Mouse (Mus musculus): Measurements from ENCODE around the gene Txlng. TPM values are rescaled to one million over a fixed set of nuclear protein-coding genes. Genes with fewer than 3 reads are reported as not detected.

Txlng gene
- polyA plus RNA-seq, 1 experiment = 4.5 TPM

DNA sequence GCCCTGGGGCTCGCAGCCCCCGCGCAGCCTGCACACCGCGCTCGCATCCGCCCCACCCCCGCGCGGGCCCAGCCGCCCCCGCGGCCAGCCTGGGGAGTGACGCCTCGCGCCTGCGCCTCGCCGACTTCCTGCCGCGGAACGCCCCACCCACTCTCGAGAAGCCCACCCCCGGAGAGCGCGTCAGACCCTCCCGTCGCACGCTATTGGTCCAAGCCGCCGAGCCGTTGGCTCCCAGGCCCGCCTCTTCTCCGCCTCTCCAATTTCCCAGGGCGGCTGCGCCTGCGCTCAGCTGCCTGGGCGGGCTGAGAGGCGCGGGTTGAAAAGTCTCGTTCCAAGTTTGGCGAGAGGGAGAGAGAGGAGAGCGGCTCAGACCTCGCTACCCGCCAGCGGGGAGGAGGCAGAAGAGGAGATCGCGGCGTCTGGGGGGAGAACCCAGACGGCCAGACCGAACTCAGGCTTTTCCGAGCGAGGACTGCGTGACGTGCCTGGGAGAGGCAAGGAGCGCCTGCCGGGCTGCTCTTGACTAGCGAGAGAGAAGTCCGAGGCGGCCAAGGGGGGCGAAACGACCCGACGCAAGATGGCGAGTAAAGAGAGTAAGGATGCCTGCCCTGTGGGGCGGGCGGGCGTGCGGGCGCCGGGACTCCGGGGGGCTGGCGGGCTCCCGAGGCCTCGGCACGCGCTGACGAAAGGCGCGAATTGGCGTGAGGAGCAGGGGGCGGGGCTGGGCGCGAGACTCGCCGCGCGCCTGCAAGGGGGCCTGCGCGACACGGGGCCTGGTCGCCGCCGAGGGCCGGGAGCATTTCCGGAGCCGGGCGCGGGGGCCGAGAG is 68.9 kb downstream of the Txlng start, which contains the start of gene Rbbp7:
Rbbp7 (plus strand) TSS at position 288 of the 828 bp plus-strand sequence.
- no peaks in the 10 kb centered on the region for H3K36me3 ChIP-seq (ENCODE audit: control insufficient read depth, insufficient read depth, low read length)
- DNase-seq = peak; percentile 95
- H3K4me3 ChIP-seq (ENCODE audit: insufficient read depth, low read depth, low read length) = peak within 1 kb of the TSS; percentile 90
- TF ChIP-seq CTCF (conservative IDR thresholded peaks at IDR 0.05; ENCODE audit: insufficient read depth, insufficient read length, low read depth, low read length) = no peak
- peak; percentile 82 for TF ChIP-seq POLR2A (IDR thresholded peaks at IDR 0.05; ENCODE audit: low read depth, low read length)
- under 1% methylated on average over 64 of the region's 100 CpGs for WGBS
- H3K27ac ChIP-seq (ENCODE audit: insufficient read depth, low read depth, low read length) = peak within 1 kb of the TSS; percentile 94
- H3K4me1 ChIP-seq (ENCODE audit: control insufficient read depth, insufficient read depth, low read length) = no peaks in the 10 kb centered on the region; the same call in 1 of the 2 replicates
- H3K27me3 ChIP-seq (replicated peaks; ENCODE audit: control insufficient read depth, insufficient read depth, low read length) = no peaks in the 10 kb centered on the region

DNA sequence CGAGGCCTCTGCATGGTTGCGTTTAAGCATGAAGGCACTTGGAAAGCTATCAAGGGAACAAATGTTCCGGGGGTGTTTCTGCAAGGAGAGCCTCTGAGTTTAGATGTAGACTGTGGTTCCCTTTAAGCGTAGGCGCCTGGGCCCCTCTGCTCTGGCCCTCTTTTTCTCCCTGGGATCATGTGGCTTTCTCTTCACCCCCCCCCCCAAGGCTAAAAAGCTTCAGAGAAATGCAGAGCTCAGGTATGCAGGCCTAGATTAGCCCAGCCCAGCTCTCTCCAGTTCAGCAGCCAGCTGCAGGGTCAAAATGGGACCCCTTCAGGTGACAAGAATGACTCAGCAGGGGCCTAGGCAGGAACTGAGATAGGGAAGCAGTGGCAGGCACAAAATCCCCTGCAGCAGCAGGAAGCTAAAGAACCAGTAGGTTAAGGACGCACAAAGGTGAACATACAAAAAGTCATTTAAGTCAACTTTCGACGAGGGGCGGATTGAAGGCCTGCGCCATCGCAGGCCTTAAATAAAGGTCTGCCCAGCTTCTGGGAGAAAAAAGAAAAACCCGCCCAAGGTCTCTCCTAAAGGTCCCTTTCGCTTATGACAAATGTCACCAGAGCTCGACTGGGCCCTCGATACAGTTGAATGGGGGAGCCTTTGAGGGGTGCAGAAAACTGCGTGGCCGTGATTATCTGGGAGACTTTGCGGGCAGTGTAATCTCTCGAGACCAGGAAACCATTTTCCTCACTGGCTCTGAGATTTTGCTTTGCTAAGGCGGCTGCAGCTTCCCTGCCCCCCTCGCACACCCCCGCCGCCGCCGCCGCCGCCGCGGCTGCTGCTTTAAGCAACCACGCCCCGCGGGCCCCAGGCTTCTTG is 69.8 kb downstream of the Txlng start:
- peak overlapping the region; percentile 51 for H3K4me3 ChIP-seq (ENCODE audit: insufficient read depth, low read depth, low read length)
- H3K4me1 ChIP-seq (ENCODE audit: control insufficient read depth, insufficient read depth, low read length) = no peaks in the 10 kb centered on the region; the same call in 1 of the 2 replicates
- H3K27ac ChIP-seq (ENCODE audit: insufficient read depth, low read depth, low read length) = peak overlapping the region; percentile 94
- 9% methylated on average over 31 of the region's 32 CpGs for WGBS
- no peaks in the 10 kb centered on the region for H3K36me3 ChIP-seq (ENCODE audit: control insufficient read depth, insufficient read depth, low read length)
- H3K27me3 ChIP-seq (replicated peaks; ENCODE audit: control insufficient read depth, insufficient read depth, low read length) = no peaks in the 10 kb centered on the region
- DNase-seq = no peak
- no peak for TF ChIP-seq CTCF (conservative IDR thresholded peaks at IDR 0.05; ENCODE audit: insufficient read depth, insufficient read length, low read depth, low read length)
- no peak for TF ChIP-seq POLR2A (IDR thresholded peaks at IDR 0.05; ENCODE audit: low read depth, low read length)

DNA sequence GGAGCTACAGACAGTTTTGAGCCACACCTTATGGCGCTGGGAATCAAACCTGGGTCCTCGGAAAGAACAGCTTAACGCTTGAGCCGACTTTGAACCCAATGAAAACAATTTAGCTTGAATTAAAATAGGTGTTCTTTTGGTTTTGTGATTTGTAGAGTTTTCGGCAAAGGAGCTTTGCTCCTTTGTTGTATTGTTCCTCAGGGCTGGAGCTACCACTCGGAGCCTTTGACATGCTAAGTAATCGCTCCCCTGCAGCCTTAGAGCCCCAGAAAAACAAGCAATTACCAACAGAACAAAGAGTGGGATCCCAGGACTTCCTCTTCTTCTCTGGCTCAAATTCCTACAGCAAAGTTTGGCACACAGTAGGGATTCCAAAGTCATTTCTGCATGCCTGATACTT is 73.2 kb downstream of the Txlng start:
- DNase-seq = no peak
- Histone ChIP-seq H3K27ac (ENCODE audit: insufficient read depth, low read depth, low read length) (no peak overlapping the region), H3K27me3 (replicated peaks; ENCODE audit: control insufficient read depth, insufficient read depth, low read length) (no peaks in the 10 kb centered on the region), H3K4me3 (ENCODE audit: insufficient read depth, low read depth, low read length) (no peak overlapping the region), H3K4me1 (ENCODE audit: control insufficient read depth, insufficient read depth, low read length) (no peaks in the 10 kb centered on the region), H3K36me3 (ENCODE audit: control insufficient read depth, insufficient read depth, low read length) (no peaks in the 10 kb centered on the region)
- WGBS = 76% methylated on average over 7 of the region's 7 CpGs
- TF ChIP-seq POLR2A (IDR thresholded peaks at IDR 0.05; ENCODE audit: low read depth, low read length) (no peak), CTCF (conservative IDR thresholded peaks at IDR 0.05; ENCODE audit: insufficient read depth, insufficient read length, low read depth, low read length) (no peak)

DNA sequence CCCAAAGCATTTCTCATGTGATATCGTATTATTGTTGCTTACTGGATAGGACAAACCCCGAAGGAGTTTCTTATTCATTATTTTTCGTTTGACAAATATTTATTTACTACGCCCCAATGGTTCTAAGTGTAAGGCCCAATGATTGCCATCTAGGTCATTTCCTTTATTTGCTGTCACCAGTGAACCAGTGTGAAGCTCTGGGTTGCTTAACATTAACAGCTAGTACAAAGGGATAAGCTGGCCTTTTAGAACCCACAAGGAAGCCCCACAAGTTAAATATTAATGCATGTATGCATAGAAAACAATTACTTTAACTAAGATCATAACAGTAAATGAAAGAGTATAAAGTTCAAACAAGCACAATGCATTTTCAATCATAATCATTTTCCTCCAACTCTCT is 74.9 kb downstream of the Txlng start:
- WGBS = 60% methylated on average over 4 of the region's 4 CpGs
- Histone ChIP-seq H3K4me3 (ENCODE audit: insufficient read depth, low read depth, low read length) (no peak overlapping the region), H3K36me3 (ENCODE audit: control insufficient read depth, insufficient read depth, low read length) (no peaks in the 10 kb centered on the region), H3K27me3 (replicated peaks; ENCODE audit: control insufficient read depth, insufficient read depth, low read length) (no peaks in the 10 kb centered on the region), H3K4me1 (ENCODE audit: control insufficient read depth, insufficient read depth, low read length) (no peaks in the 10 kb centered on the region), H3K27ac (ENCODE audit: insufficient read depth, low read depth, low read length) (no peak overlapping the region)
- no peak for DNase-seq
- TF ChIP-seq POLR2A (IDR thresholded peaks at IDR 0.05; ENCODE audit: low read depth, low read length) (no peak), CTCF (conservative IDR thresholded peaks at IDR 0.05; ENCODE audit: insufficient read depth, insufficient read length, low read depth, low read length) (no peak)

DNA sequence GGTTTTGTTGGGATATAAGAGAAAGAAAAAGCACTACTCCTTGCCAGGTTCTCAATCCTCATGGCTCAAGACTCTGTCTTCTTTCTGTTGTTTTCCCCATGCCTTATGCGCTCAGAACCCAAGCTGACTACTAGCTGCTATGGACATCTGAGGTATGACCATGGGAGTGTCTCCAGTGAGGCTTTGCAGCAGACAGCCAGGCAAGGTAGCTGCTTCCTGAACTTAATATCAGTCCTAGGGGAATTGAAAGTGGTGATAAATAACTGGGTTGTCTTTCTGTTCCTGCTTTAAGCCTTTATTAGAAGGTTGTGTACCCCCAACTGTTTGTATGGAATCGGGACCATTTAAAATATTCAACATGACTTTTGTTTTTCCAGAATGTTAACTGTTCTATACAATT is 76.8 kb downstream of the Txlng start:
- H3K36me3 ChIP-seq (ENCODE audit: control insufficient read depth, insufficient read depth, low read length) = no peaks in the 10 kb centered on the region
- no peaks in the 10 kb centered on the region for H3K27me3 ChIP-seq (replicated peaks; ENCODE audit: control insufficient read depth, insufficient read depth, low read length)
- no peak overlapping the region for H3K27ac ChIP-seq (ENCODE audit: insufficient read depth, low read depth, low read length)
- 91% methylated on average over 2 of the region's 2 CpGs for WGBS
- DNase-seq = no peak
- H3K4me3 ChIP-seq (ENCODE audit: insufficient read depth, low read depth, low read length) = no peak overlapping the region
- TF ChIP-seq CTCF (conservative IDR thresholded peaks at IDR 0.05; ENCODE audit: insufficient read depth, insufficient read length, low read depth, low read length) (no peak), POLR2A (IDR thresholded peaks at IDR 0.05; ENCODE audit: low read depth, low read length) (no peak)
- no peaks in the 10 kb centered on the region for H3K4me1 ChIP-seq (ENCODE audit: control insufficient read depth, insufficient read depth, low read length)

DNA sequence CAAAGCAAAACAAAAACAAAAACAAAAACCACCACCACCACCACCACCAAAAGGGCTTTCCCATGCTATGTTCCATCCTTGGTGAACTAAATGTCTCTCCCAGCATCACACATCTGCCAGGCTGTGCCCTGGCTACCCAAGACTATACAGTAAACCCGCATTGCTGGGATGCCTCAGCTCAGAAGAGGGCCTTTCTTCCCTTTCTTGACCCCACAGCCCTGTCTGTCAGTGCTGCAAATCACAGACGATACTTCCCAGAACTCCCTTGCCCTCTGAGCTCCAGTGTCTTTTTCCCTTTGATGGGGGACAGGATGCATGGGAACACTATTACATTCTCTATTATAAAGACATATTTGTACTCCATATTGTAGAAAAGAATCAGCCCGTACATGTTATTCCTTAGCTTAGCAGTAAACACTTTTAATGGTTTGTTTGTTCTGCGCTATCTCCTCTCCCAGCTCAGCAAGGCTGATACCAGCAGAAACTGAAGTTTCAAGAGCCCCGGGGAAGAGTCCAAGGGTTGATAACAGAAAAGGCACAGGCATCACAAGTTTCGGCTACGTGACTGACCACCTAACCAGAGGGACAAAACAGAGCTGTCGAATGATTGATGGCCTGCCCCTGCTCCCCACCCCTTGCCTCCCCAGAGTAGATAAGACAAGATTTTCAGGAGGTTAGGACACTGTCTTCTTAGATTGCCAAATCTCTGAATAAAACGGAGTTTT is 80.4 kb downstream of the Txlng start:
- TF ChIP-seq CTCF (conservative IDR thresholded peaks at IDR 0.05; ENCODE audit: insufficient read depth, insufficient read length, low read depth, low read length) (no peak), POLR2A (IDR thresholded peaks at IDR 0.05; ENCODE audit: low read depth, low read length) (no peak)
- Histone ChIP-seq H3K4me1 (ENCODE audit: control insufficient read depth, insufficient read depth, low read length) (no peaks in the 10 kb centered on the region), H3K4me3 (ENCODE audit: insufficient read depth, low read depth, low read length) (no peak overlapping the region), H3K36me3 (ENCODE audit: control insufficient read depth, insufficient read depth, low read length) (no peaks in the 10 kb centered on the region), H3K27me3 (replicated peaks; ENCODE audit: control insufficient read depth, insufficient read depth, low read length) (no peaks in the 10 kb centered on the region), H3K27ac (ENCODE audit: insufficient read depth, low read depth, low read length) (no peak overlapping the region)
- WGBS = 48% methylated on average over 9 of the region's 9 CpGs
- no peak for DNase-seq
